Mouse (Mus musculus): ENCODE results near the gene Snn. TPM values are rescaled to one million over a fixed set of nuclear protein-coding genes. Genes with fewer than 3 reads are reported as not detected.
A peak's percentile ranks its signal among the peaks of the same experiment; 100 is the strongest.
"Not testable (repeated sequence)": the region's sequence is repeated elsewhere in the genome, so short reads cannot be mapped to it uniquely, and the experiment has no call there.

Gene Snn
- 43.4 and 44.4 TPM in 2 replicates for polyA plus RNA-seq (2015; fragmentation: Nextera tagmentation; extraction: Ambion mirVana)

GRCm38 (mm10) chr16:11060645-11061044 lies at the start of gene Snn:
Gene Snn (plus strand): TSS chr16:11060945.
- H3K4me2 ChIP-seq (replicated peaks), result no peak within 1 kb of the TSS
- no peak for ATAC-seq (ENCODE audit: insufficient number of reproducible peaks, low FRiP score, low TSS enrichment, low read depth)
- no peak within 1 kb of the TSS for H3K27ac ChIP-seq (replicated peaks)
- H3K36me3 ChIP-seq, result no peaks in the 10 kb centered on the region
- no peak within 1 kb of the TSS for H3K9ac ChIP-seq
- peaks cover 32% of the 10 kb centered on the region for H3K4me1 ChIP-seq
- WGBS, result 91% methylated on average over 4 of the region's 4 CpGs
- H3K4me3 ChIP-seq (replicated peaks), result no peak within 1 kb of the TSS
- no peaks in the 10 kb centered on the region for H3K27me3 ChIP-seq
- no peaks in the 10 kb centered on the region for H3K9me3 ChIP-seq (replicated peaks)

GRCm38 (mm10) chr16:11011206-11011605 lies 49.5 kb upstream of the Snn start:
- Histone ChIP-seq H3K27ac (replicated peaks) (no peak overlapping the region), H3K36me3 (no peaks in the 10 kb centered on the region), H3K4me2 (replicated peaks) (no peak overlapping the region), H3K4me3 (replicated peaks) (no peak overlapping the region), H3K27me3 (no peaks in the 10 kb centered on the region), H3K4me1 (peaks cover 39% of the 10 kb centered on the region), H3K9me3 (replicated peaks) (no peaks in the 10 kb centered on the region), H3K9ac (no peak overlapping the region)
- ATAC-seq (ENCODE audit: insufficient number of reproducible peaks, low FRiP score, low TSS enrichment, low read depth), result no peak
- WGBS, result 86% methylated on average over 2 of the region's 2 CpGs

DNA sequence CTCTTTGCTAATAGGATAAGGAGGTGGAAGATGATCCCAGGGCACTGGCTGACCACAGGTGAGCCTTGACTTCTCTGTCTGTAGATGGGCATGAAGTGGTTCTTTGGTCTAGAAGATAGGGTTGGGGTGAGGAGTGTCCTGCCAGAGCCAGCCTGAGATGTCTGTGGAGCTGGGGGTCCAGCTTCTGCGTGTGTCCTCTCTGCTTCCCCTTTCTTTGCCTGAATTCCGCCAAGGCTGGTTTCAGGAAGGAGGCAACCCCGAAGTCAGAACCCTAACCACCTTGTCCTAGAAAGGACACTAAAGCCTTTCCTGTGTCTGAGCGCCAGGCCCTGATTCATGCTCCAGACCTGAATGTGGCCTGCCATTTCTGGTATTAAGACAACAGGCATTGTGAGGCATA lies 48.8 kb upstream of the Snn start:
- Histone ChIP-seq H3K36me3 (no peaks in the 10 kb centered on the region), H3K9ac (no peak overlapping the region), H3K27ac (replicated peaks) (no peak overlapping the region), H3K4me1 (peaks cover 34% of the 10 kb centered on the region), H3K4me3 (replicated peaks) (no peak overlapping the region), H3K9me3 (replicated peaks) (no peaks in the 10 kb centered on the region), H3K4me2 (replicated peaks) (no peak overlapping the region), H3K27me3 (no peaks in the 10 kb centered on the region)
- ATAC-seq (ENCODE audit: insufficient number of reproducible peaks, low FRiP score, low TSS enrichment, low read depth), result no peak
- 81% methylated on average over 4 of the region's 4 CpGs for WGBS

DNA sequence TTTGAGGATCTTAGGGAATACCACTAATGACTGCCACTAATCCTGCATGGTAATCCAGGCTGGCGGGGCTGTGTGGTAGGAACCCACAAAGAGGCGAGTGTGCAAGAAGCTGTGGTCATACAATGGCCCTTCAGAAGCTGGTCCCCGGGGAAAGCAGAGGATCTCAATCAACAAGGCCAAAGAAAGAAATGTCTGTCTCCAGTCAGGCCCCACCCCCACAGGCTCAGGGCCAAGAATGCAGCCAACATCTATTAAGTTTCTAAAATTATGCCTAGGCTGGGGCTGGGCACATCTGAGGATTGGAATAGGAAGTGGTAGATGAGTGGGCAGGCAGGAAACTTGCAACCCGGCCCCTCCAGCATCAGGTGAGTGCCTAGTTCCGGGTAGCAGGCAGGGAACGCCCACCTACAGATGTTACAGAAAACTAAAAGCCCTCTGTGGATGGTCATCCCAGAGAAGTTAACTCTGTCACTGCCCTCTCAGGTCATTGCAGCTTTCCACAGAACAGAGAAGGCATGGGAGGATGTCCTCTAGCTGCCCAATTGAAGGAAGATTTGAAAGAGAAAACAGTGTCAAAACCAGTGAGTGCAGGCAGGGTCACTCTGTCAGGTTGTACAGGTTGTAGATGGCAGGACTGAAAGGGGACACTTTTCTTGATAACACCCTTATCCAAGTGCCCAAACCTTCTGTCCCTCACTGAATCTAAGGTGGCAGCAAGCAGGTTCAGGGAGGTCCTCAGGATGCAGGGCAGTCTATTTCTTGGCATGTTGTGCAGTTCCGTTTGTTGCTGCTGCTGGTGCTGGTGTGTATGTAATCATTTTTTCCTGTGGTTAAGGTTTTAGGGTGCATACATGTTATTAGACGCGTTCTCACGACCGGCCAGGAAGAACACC lies 47.9 kb upstream of the Snn start:
- Histone ChIP-seq H3K36me3 (no peaks in the 10 kb centered on the region), H3K9me3 (replicated peaks) (no peaks in the 10 kb centered on the region), H3K9ac (no peak overlapping the region), H3K4me1 (peaks cover 27% of the 10 kb centered on the region), H3K27me3 (no peaks in the 10 kb centered on the region), H3K4me2 (replicated peaks) (no peak overlapping the region), H3K4me3 (replicated peaks) (no peak overlapping the region), H3K27ac (replicated peaks) (peak overlapping the region; percentile 75)
- 45% methylated on average over 11 of the region's 11 CpGs for WGBS
- peak; percentile 58 for ATAC-seq (ENCODE audit: insufficient number of reproducible peaks, low FRiP score, low TSS enrichment, low read depth)

DNA sequence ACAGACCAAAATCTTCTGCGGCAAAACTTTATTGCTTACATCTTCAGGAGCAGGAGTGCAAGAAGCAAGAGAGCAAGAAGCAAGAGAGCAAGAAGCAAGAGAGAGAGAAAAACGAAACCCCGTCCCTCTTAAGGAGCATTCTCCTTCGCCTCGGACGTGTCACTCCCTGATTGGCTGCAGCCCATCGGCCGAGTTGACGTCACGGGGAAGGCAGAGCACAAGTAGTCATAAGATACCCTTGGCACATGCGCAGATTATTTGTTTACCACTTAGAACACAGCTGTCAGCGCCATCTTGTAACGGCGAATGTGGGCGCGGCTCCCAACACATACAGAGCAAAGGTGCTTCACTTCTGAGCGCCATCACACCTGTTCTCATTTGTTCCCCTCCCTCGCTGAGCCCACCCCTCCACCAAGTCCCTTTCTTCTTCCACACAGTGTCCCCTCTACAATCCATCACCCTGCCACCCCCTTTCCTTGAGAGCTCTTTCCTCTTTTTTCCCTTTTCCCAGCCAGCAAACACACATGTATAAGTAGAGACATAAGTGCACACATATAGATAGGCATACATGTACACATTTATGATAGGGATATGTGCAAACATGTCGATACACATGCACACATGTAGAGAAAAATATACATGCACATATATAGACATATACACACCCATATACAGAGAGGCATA lies 47.1 kb upstream of the Snn start:
- not testable (repeated sequence) for H3K36me3 ChIP-seq; H3K4me3 ChIP-seq (replicated peaks); H3K9ac ChIP-seq; ATAC-seq (ENCODE audit: insufficient number of reproducible peaks, low FRiP score, low TSS enrichment, low read depth); H3K4me2 ChIP-seq (replicated peaks); H3K9me3 ChIP-seq (replicated peaks); H3K27me3 ChIP-seq
- H3K27ac ChIP-seq (replicated peaks), result peak overlapping the region; percentile 75; the same call in 1 of the 2 replicates
- WGBS, result 82% methylated on average over 12 of the region's 19 CpGs
- peaks cover 27% of the 10 kb centered on the region for H3K4me1 ChIP-seq

DNA sequence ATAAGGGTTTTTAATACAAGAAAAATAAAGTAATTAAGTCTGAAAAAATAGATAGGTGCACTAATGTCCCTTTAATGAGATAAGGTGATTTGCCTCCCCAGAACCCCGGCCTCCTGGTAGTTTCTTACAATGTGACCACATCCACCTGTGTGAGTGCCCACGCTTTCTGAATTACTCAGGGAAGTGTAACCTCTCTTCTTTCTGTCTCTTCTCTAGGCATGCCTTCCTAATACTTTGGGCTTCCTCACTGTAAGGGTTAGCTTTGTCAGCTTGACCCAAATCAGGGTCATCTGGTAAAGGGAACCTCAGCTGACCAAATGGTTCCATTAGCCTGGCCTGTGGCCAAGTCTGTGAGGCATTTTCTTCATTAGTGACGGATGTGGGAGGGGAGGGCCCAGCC lies 46.3 kb upstream of the Snn start:
- H3K4me2 ChIP-seq (replicated peaks), result no peak overlapping the region
- ATAC-seq (ENCODE audit: insufficient number of reproducible peaks, low FRiP score, low TSS enrichment, low read depth), result no peak
- 84% methylated on average over 3 of the region's 3 CpGs for WGBS
- H3K36me3 ChIP-seq, result no peaks in the 10 kb centered on the region
- no peaks in the 10 kb centered on the region for H3K9me3 ChIP-seq (replicated peaks)
- no peak overlapping the region for H3K4me3 ChIP-seq (replicated peaks)
- H3K4me1 ChIP-seq, result peaks cover 22% of the 10 kb centered on the region
- H3K27ac ChIP-seq (replicated peaks), result no peak overlapping the region
- H3K9ac ChIP-seq, result no peak overlapping the region
- H3K27me3 ChIP-seq, result no peaks in the 10 kb centered on the region

DNA sequence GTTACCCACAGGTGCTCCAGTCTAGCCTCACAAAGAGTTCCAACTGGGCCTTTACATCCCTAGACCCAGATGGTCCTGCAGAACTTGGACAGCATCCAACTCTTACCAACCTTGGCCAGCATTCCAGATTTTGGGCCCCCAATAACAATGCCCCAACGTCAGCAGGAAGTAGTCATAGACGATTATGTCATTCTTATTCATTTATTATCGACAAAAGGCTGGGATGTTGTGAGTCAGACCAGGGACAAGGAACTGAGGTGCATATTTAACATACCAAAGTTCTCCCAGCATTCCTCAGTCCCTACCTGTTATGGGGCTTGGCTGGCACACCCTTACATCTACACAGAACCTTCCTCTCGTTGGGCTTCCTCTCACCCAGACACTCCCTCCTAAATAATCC lies 44.4 kb upstream of the Snn start:
- no peak overlapping the region for H3K27ac ChIP-seq (replicated peaks)
- H3K4me1 ChIP-seq, result peaks cover 22% of the 10 kb centered on the region
- no peaks in the 10 kb centered on the region for H3K9me3 ChIP-seq (replicated peaks)
- H3K4me3 ChIP-seq (replicated peaks), result no peak overlapping the region
- H3K36me3 ChIP-seq, result no peaks in the 10 kb centered on the region
- 75% methylated on average over 4 of the region's 4 CpGs for whole genome bisulfite sequencing
- no peak overlapping the region for H3K9ac ChIP-seq
- no peak overlapping the region for H3K4me2 ChIP-seq (replicated peaks)
- H3K27me3 ChIP-seq, result no peaks in the 10 kb centered on the region
- ATAC-seq (ENCODE audit: insufficient number of reproducible peaks, low FRiP score, low TSS enrichment, low read depth), result no peak

DNA sequence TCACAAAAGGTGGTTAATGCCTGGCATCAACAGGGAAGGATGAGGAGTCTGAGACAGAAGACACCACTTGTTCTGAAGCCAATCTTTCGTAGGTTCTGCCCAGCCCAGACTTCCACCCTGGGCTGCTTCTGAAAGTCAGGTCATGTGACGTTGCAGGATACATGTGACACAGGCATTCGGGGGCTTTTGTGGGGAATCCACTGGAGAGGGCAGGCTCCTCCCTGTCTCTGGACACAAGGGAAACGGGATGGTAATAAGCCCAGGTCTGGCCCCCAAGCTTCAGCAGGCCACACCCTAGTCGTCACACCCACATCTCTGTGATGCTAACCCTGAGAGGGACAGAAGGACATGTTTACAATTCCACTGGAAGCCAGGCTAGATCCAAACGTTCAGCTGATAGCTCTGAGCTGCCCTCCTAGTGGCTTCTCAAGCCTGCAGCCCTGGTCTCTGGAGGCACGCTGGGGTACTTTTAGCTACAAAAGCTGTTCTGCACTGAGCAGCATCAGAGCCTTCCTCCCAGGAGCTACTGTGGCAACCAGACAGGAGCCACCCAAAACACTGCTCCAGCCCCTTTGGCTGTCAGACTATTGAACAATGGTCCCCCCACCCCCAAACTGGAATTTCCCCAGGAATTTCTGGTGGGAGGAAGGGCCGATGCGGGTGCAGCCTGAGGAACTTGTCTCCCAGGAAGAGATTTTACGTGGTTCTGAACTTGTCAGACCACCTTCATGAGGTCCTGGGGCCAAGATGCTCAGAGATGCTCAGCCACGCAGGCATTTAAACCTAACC lies 42.7 kb upstream of the Snn start:
- peaks cover 20% of the 10 kb centered on the region for H3K4me1 ChIP-seq
- no peaks in the 10 kb centered on the region for H3K27me3 ChIP-seq
- no peak overlapping the region for H3K4me2 ChIP-seq (replicated peaks)
- ATAC-seq (ENCODE audit: insufficient number of reproducible peaks, low FRiP score, low TSS enrichment, low read depth), result no peak
- no peaks in the 10 kb centered on the region for H3K9me3 ChIP-seq (replicated peaks)
- WGBS, result 44% methylated on average over 11 of the region's 11 CpGs
- H3K27ac ChIP-seq (replicated peaks), result no peak overlapping the region
- H3K4me3 ChIP-seq (replicated peaks), result no peak overlapping the region
- H3K36me3 ChIP-seq, result no peaks in the 10 kb centered on the region
- H3K9ac ChIP-seq, result no peak overlapping the region

DNA sequence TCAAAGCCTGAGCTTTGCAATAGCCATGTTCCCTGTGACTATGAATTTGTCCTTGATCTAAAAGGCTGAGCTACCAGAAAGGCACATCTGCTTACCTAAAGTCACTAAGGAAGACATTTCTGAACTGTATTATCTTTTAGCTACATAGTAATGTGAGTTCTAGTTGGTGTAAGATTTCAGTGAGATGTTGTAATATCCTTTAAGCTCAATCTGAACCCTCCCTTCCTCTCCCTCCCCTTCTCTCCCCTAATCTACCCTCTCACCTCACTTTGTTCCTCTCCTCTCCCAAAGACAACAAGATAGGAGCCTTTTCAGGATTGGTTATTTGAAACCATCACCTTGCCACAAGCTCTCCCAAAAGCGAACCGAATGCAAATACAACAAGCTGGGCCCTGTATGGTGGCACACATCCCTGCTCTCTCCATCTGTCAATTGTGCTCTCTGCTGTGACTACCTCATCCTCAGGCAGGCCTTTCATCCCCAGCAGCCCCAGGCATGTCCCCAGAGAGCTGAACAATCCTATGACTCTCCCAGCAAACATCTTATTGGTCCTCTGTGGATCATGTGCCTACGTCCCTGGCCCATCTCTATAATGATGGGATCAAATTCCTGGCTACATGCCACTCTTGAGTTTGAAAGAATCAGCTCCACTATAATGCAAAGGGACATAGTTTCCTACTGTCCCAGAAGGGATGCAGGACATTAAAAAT lies 39.2 kb upstream of the Snn start:
- Histone ChIP-seq H3K4me1 (peaks cover 21% of the 10 kb centered on the region), H3K36me3 (no peaks in the 10 kb centered on the region), H3K27ac (replicated peaks) (no peak overlapping the region), H3K4me3 (replicated peaks) (no peak overlapping the region), H3K27me3 (no peaks in the 10 kb centered on the region), H3K9me3 (replicated peaks) (no peaks in the 10 kb centered on the region), H3K4me2 (replicated peaks) (no peak overlapping the region), H3K9ac (no peak overlapping the region)
- peak; percentile 66; the same call in 1 of the 2 replicates for ATAC-seq (ENCODE audit: insufficient number of reproducible peaks, low FRiP score, low TSS enrichment, low read depth)
- WGBS, result 28% methylated on average over 3 of the region's 3 CpGs

DNA sequence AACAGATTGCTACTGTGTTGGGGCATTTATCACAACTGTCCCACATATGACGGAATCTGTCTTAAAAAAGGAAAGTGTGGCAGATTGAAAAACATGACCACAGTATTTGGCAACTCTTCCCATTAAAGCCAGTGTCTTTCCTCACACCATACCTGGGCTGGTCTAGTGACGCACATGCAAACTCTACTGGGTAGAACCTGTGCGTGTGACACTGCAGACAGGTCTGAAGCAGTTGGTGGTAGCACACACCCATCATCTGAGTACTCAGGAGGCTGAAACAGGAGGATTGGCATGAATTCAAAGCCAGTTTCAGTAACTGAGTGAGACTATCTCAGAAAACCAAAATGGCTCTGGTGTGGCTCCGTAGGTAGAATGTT lies 38.6 kb upstream of the Snn start:
- Histone ChIP-seq H3K9me3 (replicated peaks) (no peaks in the 10 kb centered on the region), H3K9ac (no peak overlapping the region), H3K4me3 (replicated peaks) (no peak overlapping the region), H3K27me3 (no peaks in the 10 kb centered on the region), H3K36me3 (no peaks in the 10 kb centered on the region), H3K4me1 (peaks cover 21% of the 10 kb centered on the region), H3K27ac (replicated peaks) (no peak overlapping the region), H3K4me2 (replicated peaks) (no peak overlapping the region)
- no peak for ATAC-seq (ENCODE audit: insufficient number of reproducible peaks, low FRiP score, low TSS enrichment, low read depth)
- WGBS, result 77% methylated on average over 4 of the region's 4 CpGs

- no peaks in the 10 kb centered on the region for H3K9me3 ChIP-seq (replicated peaks)
- no peak overlapping the region for H3K9ac ChIP-seq
- H3K36me3 ChIP-seq, result no peaks in the 10 kb centered on the region
- no peaks in the 10 kb centered on the region for H3K27me3 ChIP-seq
- no peak overlapping the region for H3K27ac ChIP-seq (replicated peaks)
- H3K4me3 ChIP-seq (replicated peaks), result no peak overlapping the region
- peaks cover 12% of the 10 kb centered on the region for H3K4me1 ChIP-seq
- no peak overlapping the region for H3K4me2 ChIP-seq (replicated peaks)
- WGBS, result 88% methylated on average over 5 of the region's 5 CpGs
- ATAC-seq (ENCODE audit: insufficient number of reproducible peaks, low FRiP score, low TSS enrichment, low read depth), result no peak
These were observed 37.1 kb upstream of the Snn start for GRCm38 (mm10) chr16:11023618-11024017.
